Mouse (Mus musculus): ENCODE measurements at regions not wholly inside any gene's neighbourhood (a gene's known extent, or its start where the extent isn't known, plus 50 kb on each side); places are given as distances from the start of the nearest gene placed in this dataset.
A peak's percentile ranks its signal among the peaks of the same experiment; 100 is the strongest.

DNA sequence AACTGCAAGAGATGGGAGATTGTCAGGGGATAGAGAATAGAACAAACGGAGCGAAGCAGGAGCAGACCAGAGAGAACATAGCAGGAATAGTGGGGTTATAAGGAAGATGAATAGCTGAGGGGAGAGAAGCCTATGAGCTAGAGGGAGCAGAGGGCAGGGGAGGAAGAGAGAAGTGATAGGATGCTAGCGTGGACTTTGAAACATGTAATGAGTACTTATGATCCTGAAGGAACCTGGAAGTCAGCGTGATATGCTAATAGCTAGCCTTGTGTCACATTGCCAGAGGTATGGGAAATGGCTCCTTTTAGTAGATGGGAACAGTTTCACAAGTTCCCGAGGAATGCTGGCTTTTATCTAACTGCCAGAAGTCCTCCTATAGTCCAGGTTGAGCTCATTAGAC, 51.8 kb downstream of the Calml3 start:
- H3K36me3 ChIP-seq: no peaks in the 10 kb centered on the region
- H3K27ac ChIP-seq: no peak overlapping the region
- no peak overlapping the region for H3K4me3 ChIP-seq (replicated peaks)
- no peaks in the 10 kb centered on the region for H3K9me3 ChIP-seq (replicated peaks)
- no peak overlapping the region for H3K9ac ChIP-seq
- DNase-seq: no peak
- whole genome bisulfite sequencing (ENCODE audit: insufficient replicate concordance): 69% methylated on average over 5 of the region's 5 CpGs
- H3K4me1 ChIP-seq (replicated peaks): no peaks in the 10 kb centered on the region
- no peaks in the 10 kb centered on the region for H3K27me3 ChIP-seq
- H3K4me2 ChIP-seq: no peak overlapping the region
- no peak for ATAC-seq (ENCODE audit: low read depth)

DNA sequence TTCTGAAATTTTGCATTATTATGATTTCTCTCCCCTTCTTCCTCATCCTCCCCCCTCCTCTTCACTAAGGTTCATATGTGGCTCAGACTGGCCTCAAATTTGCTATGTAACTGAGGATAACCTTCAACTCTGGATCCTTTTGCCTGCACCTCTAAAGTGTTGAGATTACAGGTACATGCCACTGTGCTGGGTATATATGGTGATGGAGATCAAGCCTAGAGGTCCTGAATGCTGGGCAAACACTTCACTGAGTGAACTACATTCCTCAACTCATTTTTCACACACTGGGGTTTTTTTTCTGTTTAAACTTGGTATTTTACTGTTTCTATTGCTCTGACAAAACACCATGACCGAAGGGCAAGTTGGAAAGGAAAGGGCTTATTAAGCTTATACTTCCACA, 52.9 kb downstream of the Calml3 start:
- Histone ChIP-seq H3K4me1 (replicated peaks) (no peaks in the 10 kb centered on the region), H3K27me3 (no peaks in the 10 kb centered on the region), H3K4me2 (no peak overlapping the region), H3K9ac (no peak overlapping the region), H3K4me3 (replicated peaks) (no peak overlapping the region), H3K36me3 (no peaks in the 10 kb centered on the region), H3K27ac (no peak overlapping the region), H3K9me3 (replicated peaks) (no peaks in the 10 kb centered on the region)
- no peak for ATAC-seq (ENCODE audit: low read depth)
- no peak for DNase-seq
- 39% methylated on average over 1 of the region's 1 CpGs for WGBS (ENCODE audit: insufficient replicate concordance)

DNA sequence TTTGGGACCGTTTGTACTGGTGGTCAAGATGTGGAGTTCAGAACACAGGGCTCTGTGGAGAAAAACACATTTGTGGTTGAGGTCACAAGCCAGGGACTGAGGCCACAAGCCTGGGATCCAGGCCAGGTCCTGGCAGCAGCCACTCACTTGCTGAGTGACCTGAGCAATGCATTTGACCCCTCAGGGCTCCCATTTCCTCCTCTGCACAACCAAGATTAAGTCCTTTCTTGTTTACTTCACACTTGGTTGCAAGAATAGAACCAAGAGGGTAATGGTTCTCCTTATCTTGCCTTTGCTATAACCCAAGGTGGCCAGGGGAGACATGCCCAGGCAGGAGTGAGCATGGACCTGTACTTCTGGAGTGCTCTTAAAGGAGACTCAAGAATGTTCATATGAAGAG, 53.4 kb downstream of the Calml3 start:
- H3K4me3 ChIP-seq (replicated peaks): no peak overlapping the region
- DNase-seq (no peak), ATAC-seq (ENCODE audit: low read depth) (peak; percentile 39; the same call in 1 of the 2 replicates)
- H3K9me3 ChIP-seq (replicated peaks): no peaks in the 10 kb centered on the region
- H3K9ac ChIP-seq: no peak overlapping the region
- no peak overlapping the region for H3K4me2 ChIP-seq
- H3K36me3 ChIP-seq: no peaks in the 10 kb centered on the region
- 41% methylated on average over 1 of the region's 1 CpGs for WGBS (ENCODE audit: insufficient replicate concordance)
- no peaks in the 10 kb centered on the region for H3K4me1 ChIP-seq (replicated peaks)
- no peak overlapping the region for H3K27ac ChIP-seq
- no peaks in the 10 kb centered on the region for H3K27me3 ChIP-seq

DNA sequence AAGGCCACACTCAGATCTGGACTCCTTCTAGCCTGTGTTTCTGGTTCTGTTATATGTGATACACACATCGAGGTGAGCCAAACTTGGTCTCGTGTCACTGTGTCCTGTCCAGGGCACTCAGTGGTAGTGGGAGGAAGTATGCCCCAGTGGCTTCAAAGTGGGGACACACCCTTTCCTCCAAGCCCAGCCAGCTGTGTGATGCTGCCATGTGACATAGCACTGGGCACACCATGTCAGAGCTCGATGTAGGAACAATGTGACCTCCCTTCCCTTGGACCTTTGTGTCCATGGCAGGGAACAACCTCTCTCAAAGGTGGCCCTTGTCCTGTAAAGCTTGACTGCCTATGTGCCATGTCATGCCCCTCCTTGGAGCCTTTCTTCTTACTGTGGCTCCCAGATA, 54.5 kb downstream of the Calml3 start:
- no peaks in the 10 kb centered on the region for H3K4me1 ChIP-seq (replicated peaks)
- H3K9me3 ChIP-seq (replicated peaks): no peaks in the 10 kb centered on the region
- no peak overlapping the region for H3K4me2 ChIP-seq
- WGBS (ENCODE audit: insufficient replicate concordance): 48% methylated on average over 3 of the region's 3 CpGs
- ATAC-seq (ENCODE audit: low read depth) (no peak), DNase-seq (no peak)
- H3K27me3 ChIP-seq: no peaks in the 10 kb centered on the region
- no peak overlapping the region for H3K9ac ChIP-seq
- H3K4me3 ChIP-seq (replicated peaks): no peak overlapping the region
- no peaks in the 10 kb centered on the region for H3K36me3 ChIP-seq
- no peak overlapping the region for H3K27ac ChIP-seq

DNA sequence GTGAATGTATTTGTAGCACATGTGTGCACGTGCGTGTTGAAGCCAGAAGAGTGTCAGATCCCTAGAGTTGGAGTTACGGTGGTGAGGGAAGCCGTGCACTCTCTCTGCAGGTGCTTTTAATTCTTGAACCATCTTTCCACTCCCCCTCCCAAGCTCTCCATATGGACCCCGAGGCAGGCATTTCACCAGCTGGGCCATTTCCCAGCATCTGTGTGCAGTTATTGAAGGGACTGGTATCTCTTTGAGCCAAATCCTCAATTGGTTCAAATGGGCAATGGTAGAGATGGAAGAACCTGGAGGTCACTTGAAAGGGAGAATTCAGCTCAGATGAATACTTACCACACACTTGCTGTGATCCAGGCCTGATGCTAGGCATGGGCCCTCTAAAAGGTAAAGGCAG, 55.3 kb downstream of the Calml3 start:
- no peak for DNase-seq
- Histone ChIP-seq H3K4me2 (no peak overlapping the region), H3K4me1 (replicated peaks) (peaks cover under 1% of the 10 kb centered on the region), H3K4me3 (replicated peaks) (no peak overlapping the region), H3K36me3 (no peaks in the 10 kb centered on the region), H3K27me3 (no peaks in the 10 kb centered on the region), H3K9ac (no peak overlapping the region), H3K27ac (no peak overlapping the region), H3K9me3 (replicated peaks) (no peaks in the 10 kb centered on the region)
- 70% methylated on average over 5 of the region's 5 CpGs for WGBS (ENCODE audit: insufficient replicate concordance)
- ATAC-seq (ENCODE audit: low read depth): no peak

DNA sequence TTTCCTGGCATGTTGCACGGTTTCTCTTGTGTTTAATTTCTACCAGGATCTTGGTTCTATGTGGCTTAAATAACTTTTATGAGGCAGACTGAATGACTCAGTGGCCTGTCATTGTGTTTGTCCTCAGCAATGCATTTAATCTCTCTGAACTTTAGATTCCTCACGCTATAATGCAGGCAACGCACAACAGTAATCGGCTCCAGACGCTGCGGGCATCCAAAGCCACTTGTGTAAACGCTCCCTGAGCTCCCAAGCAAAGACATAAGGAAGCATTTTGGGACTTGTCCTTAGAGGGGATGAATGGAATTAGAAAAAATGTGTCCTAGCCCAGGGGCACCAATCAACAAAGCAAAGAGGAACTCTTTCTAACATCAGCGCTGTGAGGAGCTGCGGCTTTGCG, 57.6 kb downstream of the Calml3 start:
- ATAC-seq (ENCODE audit: low read depth): no peak
- Histone ChIP-seq H3K9me3 (replicated peaks) (no peaks in the 10 kb centered on the region), H3K27ac (no peak overlapping the region), H3K4me3 (replicated peaks) (no peak overlapping the region), H3K4me1 (replicated peaks) (peaks cover 11% of the 10 kb centered on the region), H3K9ac (no peak overlapping the region), H3K27me3 (no peaks in the 10 kb centered on the region), H3K4me2 (no peak overlapping the region), H3K36me3 (no peaks in the 10 kb centered on the region)
- DNase-seq: no peak
- WGBS (ENCODE audit: insufficient replicate concordance): 72% methylated on average over 10 of the region's 10 CpGs

DNA sequence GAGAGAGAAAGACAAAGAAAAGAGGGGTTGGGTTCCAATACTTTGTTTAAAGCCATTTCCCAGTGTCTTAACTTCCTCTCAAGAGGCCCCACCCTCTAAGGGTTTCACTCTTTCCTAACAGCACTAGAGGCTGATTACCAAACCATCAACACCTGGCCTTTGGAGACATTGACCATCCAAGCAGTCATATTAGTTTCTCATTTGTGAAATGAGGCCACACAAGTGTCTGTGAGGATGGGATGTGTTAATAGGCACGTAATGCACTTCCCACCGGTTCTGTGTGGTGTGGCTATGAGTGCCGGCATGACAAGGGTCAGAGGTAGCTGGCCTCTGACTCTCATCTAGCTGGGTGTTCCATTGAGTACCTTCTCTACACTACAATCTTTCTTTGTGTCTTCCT, 59.2 kb downstream of the Calml3 start:
- 69% methylated on average over 3 of the region's 3 CpGs for WGBS (ENCODE audit: insufficient replicate concordance)
- no peaks in the 10 kb centered on the region for H3K27me3 ChIP-seq
- no peak overlapping the region for H3K9ac ChIP-seq
- no peak overlapping the region for H3K4me3 ChIP-seq (replicated peaks)
- DNase-seq: no peak
- ATAC-seq (ENCODE audit: low read depth): no peak
- no peak overlapping the region for H3K27ac ChIP-seq
- no peaks in the 10 kb centered on the region for H3K9me3 ChIP-seq (replicated peaks)
- no peaks in the 10 kb centered on the region for H3K36me3 ChIP-seq
- peaks cover 11% of the 10 kb centered on the region for H3K4me1 ChIP-seq (replicated peaks)
- H3K4me2 ChIP-seq: no peak overlapping the region

DNA sequence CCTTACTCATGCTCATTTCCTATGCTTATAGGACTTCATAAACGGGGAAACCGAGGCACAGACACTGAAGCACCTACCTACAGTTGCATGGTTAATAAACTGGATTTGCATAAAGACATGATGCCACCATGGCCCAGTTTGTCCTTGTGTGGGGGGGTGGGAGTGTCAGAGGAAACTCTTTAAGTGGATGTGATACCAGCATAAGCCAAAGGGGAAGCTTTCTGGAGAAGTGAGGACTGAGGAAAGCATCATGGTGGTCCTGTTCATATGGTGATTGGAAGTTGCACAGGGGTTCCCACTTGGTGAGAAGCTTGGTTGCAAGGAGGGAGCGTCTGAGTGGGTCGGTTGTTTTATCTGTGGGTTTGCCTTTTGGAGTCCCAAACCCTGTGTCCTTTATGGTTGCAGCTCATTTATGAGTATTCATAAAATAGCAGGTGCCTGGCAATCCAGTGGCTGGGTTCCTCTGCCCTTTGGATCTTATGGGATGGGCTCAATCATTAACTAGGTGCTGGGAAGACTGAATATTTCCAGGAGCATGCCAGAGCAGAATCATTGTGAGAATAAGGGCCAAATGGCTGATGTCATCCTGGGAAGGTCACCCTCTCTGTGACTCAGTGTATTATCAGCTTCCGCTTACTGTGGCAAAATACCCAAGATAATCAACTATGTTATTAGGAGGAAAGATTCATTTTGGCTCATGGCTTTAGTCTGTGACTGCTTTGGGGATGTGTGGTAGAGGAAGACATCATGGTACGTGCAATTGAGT, 60.2 kb downstream of the Calml3 start:
- H3K27ac ChIP-seq: no peak overlapping the region
- H3K9ac ChIP-seq: no peak overlapping the region
- 61% methylated on average over 6 of the region's 6 CpGs for WGBS (ENCODE audit: insufficient replicate concordance)
- H3K4me3 ChIP-seq (replicated peaks): no peak overlapping the region
- H3K36me3 ChIP-seq: no peaks in the 10 kb centered on the region
- DNase-seq (no peak), ATAC-seq (ENCODE audit: low read depth) (no peak)
- no peaks in the 10 kb centered on the region for H3K9me3 ChIP-seq (replicated peaks)
- H3K4me1 ChIP-seq (replicated peaks): peaks cover 11% of the 10 kb centered on the region
- no peaks in the 10 kb centered on the region for H3K27me3 ChIP-seq
- no peak overlapping the region for H3K4me2 ChIP-seq

DNA sequence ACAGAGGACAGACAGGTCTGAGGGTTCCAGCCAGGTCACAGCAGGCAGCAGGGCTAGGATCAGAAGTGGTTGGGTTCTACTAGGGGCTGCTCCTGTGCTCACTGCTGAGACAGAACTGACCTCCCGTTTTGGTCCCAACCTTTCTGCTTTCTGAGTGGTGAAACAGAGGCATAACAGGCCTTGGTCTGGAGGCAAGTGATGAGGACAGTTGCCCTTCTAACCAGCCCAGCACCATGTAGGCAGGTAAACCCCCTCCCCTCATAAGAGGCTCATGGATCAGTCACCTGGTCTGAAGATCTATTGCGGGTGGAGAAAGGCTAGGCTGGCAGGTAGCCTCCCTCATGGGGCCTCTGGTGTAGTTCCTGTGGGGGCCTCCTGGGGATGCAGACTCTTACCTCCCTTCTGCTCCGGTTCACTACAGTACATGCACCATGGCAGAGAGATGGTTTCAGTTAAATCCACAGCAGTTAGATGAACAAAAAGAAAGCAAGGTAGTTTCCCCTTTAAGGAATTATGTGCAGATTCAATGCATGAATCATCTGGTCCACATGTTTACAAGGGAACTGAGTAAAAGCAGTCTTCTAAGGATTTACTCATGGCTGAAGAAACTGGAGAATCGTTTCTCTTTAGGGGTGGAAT, 61.2 kb downstream of the Calml3 start:
- Histone ChIP-seq H3K4me2 (no peak overlapping the region), H3K4me3 (replicated peaks) (no peak overlapping the region), H3K9ac (no peak overlapping the region), H3K9me3 (replicated peaks) (no peaks in the 10 kb centered on the region), H3K4me1 (replicated peaks) (peaks cover 11% of the 10 kb centered on the region), H3K27ac (no peak overlapping the region), H3K27me3 (no peaks in the 10 kb centered on the region), H3K36me3 (no peaks in the 10 kb centered on the region)
- ATAC-seq (ENCODE audit: low read depth): peak; percentile 49
- DNase-seq: no peak
- 30% methylated on average over 4 of the region's 4 CpGs for WGBS (ENCODE audit: insufficient replicate concordance)

DNA sequence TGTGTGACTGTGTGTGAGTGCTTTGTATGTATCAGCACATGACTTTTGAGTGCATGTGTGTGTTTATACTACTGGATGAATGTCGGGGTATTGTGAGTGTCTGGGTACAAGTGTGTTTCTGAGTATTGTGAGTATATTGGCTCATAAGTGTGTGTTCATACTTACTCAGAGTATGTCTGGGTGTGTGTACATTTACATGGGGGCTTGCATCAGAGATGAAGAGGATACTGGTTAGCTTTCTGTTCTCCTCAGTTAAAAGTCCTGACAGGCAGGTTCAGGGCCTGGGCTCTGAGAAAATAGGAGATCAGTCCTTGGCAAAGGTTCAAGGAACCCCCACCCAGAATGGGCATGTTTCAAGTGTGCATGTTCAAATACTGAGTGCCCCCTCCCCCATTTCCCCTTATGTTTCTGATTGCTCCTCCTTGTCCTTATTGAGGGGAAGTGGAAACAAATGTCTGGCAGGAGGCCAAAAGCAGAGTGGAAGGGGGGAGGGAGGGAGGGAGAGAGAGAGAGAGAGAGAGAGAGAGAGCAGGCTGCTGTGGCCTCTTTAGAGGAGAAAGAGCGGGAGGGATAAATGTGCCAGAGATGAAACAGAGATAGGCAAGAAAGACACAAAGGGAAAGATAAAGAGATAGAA, 61.9 kb downstream of the Calml3 start:
- peaks cover 11% of the 10 kb centered on the region for H3K4me1 ChIP-seq (replicated peaks)
- no peak overlapping the region for H3K9ac ChIP-seq
- no peaks in the 10 kb centered on the region for H3K36me3 ChIP-seq
- ATAC-seq (ENCODE audit: low read depth) (peak; percentile 26), DNase-seq (no peak)
- H3K27ac ChIP-seq: no peak overlapping the region
- 63% methylated on average over 2 of the region's 2 CpGs for WGBS (ENCODE audit: insufficient replicate concordance)
- no peak overlapping the region for H3K4me3 ChIP-seq (replicated peaks)
- no peak overlapping the region for H3K4me2 ChIP-seq
- no peaks in the 10 kb centered on the region for H3K9me3 ChIP-seq (replicated peaks)
- H3K27me3 ChIP-seq: no peaks in the 10 kb centered on the region

DNA sequence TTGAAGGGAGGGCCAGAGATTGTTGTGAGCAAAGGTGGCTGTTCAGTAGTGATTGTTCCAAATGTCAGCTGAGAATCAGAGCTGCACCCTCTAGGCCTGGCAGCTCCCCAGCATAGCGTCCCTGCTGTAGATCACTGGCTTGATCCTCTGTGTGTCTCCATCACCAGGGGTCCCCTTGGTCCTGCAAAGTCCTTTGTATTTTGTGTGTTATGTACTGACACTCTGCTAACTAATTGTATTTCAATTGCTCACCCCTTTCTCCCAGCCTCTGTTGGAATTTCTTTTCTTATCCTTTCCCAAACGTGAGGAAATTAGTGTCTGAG, 73.5 kb downstream of the Calml3 start:
- Histone ChIP-seq H3K4me3 (replicated peaks) (no peak overlapping the region), H3K9ac (no peak overlapping the region), H3K4me2 (no peak overlapping the region), H3K36me3 (no peaks in the 10 kb centered on the region), H3K27ac (no peak overlapping the region), H3K4me1 (replicated peaks) (no peaks in the 10 kb centered on the region), H3K27me3 (no peaks in the 10 kb centered on the region), H3K9me3 (replicated peaks) (no peaks in the 10 kb centered on the region)
- 45% methylated on average over 2 of the region's 2 CpGs for WGBS (ENCODE audit: insufficient replicate concordance)
- ATAC-seq (ENCODE audit: low read depth) (no peak), DNase-seq (no peak)
